Mouse (Mus musculus) kidney, adult 8-10 months (tissue): ENCODE data around the gene Pfn1.

Experiments
- DNase-seq, 2 experiments: peaks; one replicate each; pipeline ENCODE4 v3.0.0; 2022

Gene Pfn1

DNA sequence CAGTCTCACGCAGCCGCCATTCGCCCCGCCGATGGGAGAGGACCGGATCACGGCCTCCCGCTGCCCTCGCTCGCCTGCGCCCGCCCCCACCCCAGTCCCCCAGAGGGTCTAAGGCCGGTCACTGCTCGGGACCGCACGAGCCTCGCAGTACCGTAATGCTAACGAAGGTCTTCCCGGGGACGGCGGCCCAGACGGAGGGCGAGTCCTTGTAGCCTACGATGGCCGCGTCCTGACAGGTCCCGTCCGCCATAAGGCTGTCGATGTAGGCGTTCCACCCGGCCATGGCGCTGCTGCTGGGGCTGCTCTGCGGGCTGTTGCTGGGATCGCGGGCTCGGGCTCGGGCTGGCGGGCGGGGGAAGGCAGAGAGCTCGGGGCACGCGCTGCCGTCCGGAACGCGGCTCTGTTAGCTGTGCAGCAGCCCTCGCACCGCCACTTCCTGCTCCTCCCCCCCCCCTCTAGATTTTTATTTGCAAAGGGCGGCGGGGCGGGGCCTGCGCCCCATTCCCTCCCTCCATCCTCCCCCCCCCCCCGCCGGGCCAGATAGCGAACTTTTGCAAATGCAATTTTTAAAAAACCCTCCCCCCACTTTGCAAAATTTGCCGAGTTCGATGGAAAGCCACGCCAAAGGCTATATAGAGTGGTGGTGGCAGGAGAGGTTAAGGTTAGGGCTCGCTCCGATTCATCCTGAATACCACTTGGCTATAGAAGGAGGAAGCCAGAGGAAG lies at the start of gene Pfn1:
Pfn1 (minus strand) TSS at position 447 of the 725 bp plus-strand sequence.
- peak; percentile 59 to 62 for DNase-seq

DNA sequence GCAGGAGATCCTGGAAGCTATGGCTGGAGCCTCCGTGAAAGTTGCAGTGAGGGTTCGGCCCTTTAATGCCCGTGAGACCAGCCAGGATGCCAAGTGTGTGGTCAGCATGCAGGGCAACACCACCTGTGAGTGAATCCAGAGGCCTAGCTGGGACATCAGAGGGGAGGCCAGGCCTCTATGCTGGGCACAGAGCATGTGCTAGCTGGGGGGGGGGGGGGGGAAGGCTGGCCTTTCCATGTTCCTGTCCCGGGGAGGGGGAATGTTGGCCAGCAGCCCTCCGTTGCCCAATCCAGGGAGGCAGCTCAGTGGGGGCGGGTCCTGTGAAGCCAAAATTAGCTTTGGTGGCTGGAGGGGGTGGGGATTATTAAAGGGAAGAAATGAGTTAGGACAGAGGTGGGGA lies 48.3 kb upstream of the Pfn1 start:
- no peak for DNase-seq

DNA sequence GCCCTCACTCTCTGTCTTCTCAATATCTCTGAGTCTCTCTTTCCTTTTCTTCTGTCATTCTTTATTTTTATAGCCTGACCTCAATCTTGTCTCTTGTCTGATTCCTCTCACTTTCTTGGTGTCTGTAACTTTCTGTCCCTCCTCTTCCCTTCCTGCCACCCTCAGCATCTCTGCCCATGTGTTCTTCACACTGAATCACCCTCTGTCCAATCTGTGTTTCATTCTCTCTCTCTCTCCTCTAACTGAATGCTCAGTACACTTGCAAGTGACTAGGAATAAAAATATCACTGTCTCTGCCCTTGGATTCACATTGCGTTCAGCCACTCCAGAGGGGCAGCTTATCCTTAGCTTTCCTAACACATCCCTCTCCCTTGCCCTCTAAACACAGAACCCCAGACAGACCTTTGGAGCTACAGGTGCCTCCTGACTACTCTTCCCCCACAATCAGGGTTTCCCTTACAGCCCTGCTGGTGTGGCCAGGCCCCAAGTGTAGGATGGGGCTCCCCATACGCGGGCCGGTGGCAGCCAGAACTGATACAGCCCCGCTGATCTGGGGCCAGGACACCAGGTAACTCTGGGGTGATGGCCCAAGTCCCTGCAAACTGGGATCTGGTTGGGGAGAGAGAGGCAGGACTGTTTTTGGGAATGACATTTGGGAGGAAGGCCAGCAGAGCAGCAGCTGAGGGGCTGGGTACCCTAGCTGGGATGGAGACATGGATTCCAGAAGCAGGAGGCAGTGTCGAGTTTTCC lies 47.7 kb upstream of the Pfn1 start:
- no peak for DNase-seq

DNA sequence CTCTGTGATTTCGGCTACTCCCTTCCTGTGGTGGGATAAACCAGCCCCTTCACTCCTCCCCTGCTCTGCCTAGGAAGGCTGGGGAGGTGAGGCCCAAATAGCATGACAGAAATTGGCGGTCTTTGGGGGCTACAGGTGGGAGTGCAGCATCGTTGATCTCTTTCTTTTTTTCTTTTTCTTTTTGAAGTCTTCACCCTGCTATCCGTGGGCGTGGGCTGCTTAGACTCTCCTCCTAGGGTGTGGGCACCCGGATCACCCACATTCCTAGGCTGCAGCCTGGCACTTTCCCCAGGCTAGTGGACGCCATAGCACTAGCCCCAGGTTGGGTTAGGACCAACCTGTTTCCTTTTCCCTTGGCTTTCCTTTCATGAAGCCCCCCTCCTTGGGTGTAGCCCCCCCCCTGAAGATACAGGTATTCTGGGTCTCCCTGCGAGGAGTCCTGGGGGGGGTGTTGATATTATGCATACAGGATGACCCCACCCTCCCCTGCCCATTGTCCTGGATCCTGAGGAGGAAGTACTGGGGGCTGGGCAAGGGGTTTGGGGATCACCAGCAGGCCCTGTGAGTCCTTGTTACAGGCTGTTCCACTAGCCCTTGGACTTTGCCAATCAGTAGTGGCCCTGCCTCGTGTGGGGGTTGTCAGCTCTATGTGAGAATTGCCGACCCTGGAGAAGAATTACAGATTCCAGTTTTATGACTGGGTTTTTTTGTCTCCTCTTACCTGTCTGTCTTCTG lies 46.9 kb upstream of the Pfn1 start:
- DNase-seq = no peak

DNA sequence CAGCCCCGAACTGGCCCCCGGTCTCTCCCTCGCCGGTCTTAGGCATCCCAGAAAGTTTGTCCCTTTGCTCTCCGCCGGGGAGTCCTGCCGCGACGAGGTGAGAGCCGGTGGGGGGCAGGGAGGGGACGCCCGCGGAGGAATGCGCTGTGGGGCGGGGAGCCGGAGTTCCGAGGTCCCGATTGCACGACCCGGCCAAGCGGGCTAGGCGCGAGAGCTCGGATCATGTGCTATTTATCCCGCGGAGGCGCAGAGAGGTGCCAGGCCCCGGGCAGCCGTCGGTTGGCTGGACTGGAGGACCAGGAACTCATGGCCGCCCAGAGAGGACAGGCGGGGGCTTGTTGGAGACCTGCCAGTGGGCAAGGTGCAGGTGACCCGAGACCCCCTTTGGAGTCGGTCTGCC lies 46.2 kb upstream of the Pfn1 start:
- DNase-seq = peak; percentile 79

DNA sequence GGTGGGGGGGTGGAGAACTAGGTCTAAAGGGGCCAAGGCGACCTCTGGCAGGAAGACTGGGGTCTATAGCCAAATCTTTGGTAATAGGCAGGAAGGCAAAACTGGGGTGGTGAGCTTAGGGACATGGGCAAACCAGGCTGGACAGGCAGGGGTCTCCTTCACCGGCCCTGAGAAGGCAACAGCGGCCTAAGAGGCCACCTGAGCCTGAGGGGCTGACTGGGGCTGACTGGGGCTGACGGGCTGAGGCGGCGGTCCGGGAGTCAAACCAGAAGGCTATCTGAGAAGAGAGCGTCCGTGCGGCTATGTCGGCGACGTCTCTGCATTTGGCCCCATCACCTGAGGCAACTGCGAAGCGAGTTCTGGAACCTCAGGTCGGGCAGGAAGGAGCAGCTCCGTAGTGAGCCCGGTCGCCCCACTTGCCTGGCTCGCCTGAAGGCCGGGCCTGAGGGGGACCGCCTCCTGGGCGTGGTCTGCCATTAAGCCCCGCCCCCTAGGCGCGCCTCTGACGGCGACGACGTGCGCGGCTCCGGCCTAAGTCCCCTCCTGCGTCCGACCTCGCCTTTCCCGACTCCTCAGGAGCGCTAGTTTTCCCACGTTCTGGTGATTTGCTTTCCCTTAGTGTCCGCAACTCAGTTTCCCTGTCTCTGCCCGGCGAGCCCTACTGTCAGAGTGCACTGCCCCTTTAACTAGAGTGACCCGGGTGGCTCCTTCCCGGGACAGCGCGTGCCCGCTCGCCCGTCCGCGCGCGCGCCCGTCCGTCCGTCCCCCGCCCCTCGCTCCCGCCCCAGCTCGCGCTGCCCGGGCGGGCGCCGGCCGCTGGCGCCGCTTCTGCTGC lies 45.5 kb upstream of the Pfn1 start, which contains the start of the genes Inca1 and Kif1c:
Inca1 (minus strand) TSS at position 434 of the 835 bp plus-strand sequence.
Kif1c (plus strand) TSS at position 827 of the 835 bp plus-strand sequence.
- DNase-seq = peak; percentile 93 to 96

DNA sequence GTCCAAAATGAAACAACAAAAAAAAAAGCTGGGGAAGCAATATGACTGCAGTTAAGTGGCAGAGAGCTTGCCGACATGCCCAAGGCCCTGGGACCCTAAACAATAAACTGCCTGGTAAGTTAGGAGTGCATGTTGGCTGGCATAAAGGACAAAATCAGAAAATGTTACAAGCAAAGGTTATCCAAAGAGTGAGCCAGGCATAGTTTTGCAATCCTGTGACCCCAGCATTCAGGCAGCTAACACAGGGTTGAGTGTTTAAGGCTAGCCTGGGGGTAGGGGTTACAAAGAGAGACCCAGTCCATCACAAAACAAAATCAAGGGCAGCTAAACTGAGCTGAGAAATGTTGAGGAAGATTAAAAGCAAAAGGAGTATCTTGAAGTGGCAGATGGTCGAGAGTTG lies 44.6 kb upstream of the Pfn1 start:
- DNase-seq = no peak

DNA sequence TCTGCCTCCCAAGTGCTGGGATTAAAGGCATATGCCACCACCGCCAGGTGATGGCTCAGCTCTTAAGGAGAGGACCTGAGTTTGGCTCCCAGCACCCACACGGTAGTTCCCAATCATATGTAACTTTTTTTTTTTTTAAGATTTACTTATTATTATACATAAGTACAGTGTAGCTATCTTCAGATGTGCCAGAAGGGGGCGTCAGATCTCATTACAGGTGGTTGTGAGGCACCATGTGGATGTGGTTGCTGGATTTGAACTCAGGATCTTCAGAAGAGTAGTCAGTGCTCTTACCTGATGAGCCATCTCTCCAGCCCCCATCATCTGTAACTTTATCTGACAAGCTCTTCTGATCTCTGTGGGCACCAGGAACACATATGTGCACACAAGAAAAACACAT lies 42.9 kb upstream of the Pfn1 start:
- DNase-seq = no peak

DNA sequence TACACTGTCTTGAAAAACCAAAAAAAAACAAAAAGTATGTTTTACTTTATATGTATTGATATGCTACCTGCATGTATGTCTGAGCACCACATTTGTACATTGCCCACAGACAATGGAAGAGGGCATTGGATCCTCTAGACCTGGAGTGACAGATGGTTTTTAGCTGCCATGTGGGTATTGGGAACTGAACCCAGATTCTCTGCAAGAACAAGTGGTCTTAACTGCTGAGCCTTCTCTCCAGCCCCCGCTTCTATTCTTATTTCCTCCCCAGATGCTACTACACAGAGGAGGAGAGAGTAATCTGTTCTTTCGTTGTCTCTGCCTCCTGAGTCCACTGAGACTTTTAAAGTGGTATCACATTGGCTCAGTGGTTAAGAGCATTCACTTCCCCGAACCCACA lies 39.1 kb upstream of the Pfn1 start:
- DNase-seq = no peak

DNA sequence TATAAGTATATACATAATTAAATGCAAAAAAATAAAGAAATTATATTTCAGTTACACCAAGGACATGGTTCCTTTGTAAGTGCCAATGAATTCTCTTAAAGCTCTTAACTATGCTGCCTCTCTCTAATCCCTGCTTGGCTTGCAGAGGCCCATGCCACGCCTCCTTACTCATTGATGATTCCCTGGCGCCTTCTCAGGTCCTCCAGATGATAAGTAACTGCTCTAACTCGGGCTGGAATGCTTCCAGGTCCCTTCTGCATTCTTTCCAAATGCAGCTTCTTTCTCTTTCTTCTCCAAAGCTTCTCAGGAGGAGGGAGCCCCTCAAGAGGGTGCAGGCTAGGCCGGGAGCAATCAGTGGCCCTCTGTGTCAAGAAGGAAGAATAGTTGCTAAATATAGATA lies 35.1 kb upstream of the Pfn1 start:
- peak; percentile 64 to 68 for DNase-seq

DNA sequence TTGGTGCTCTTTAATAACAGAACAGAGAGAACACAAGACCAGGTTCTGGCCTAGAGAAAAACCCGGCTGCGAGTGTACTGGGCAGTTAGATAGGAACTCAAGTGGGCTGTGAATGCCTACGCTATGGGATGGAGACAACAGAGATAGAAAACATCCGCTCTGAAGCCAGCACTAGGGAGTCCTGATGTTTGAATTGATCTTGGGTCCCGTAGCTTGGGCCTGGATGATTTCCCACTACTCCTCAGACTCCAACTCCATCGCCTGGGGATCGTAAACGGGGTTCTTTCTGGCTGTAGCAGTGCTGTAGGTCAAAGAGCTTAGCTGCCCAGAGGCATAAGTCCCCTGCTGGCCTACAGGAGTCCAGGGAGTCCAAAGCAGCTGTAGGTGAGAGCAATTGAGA lies 33.9 kb upstream of the Pfn1 start:
- DNase-seq = no peak

DNA sequence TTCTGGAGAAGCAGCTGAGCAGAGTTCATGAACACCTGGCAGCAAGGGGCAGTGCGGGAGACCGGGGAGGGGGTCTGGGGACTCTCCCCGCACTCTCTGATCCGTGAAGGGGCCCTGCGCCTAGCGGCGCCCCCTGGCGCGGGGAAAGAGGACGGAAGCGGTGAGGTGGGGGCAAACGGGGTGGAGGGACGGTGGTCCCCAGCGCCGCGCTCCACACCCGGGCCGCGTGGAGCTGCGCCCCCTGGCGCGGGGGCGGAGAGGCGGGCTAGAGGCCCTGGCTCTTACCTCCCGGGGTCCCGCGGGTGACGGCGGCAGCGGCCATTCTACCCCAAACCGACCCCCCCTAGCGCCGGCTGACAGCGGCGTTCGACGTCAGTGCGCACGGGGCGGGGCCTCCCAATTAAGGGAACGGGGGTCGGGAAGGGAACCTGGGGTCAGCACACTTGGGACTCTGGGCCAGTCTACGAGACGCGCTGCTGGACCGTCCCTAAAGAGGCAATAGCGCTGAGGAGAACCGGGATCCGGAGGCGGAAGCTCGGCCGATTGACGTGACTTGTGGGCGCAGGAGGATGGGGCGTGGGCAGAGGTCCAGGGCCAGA lies 33.3 kb upstream of the Pfn1 start, which contains the start of gene Camta2:
Camta2 (minus strand) TSS at position 505 of the 599 bp plus-strand sequence.
- DNase-seq = peak; percentile 83 to 87

DNA sequence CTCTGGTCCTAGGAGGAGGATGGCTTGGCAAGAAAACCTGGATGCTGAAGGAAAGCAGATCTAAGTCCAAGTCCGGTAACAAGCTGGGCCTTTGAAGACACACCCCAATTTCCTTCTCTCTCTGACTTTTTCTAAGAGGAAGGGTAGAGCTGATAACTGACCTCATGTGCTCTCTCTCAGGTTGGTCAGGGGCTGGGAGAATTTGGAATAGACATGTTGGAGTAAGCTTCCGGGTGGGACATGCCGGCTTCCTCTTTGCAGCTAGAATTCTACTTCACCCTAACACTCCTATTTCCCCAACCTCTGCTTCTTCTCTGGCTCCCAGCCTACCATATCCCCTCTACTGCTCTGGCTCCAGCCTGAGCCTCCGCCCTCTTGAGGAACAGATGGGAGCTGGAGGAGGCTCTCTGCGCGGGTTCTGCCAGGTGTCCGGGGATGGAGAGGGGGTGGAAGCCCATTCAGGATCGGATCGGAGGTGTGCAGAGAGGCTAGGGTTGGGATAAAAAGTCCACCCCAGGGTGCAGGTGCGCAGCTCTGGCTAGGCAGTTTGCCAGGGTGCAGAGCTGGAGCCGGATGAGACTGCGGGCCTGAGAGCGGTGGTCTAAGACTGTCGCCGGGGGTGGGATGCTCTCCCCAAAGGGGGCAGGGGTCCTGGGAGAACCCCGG lies 32.6 kb upstream of the Pfn1 start:
- no peak for DNase-seq

DNA sequence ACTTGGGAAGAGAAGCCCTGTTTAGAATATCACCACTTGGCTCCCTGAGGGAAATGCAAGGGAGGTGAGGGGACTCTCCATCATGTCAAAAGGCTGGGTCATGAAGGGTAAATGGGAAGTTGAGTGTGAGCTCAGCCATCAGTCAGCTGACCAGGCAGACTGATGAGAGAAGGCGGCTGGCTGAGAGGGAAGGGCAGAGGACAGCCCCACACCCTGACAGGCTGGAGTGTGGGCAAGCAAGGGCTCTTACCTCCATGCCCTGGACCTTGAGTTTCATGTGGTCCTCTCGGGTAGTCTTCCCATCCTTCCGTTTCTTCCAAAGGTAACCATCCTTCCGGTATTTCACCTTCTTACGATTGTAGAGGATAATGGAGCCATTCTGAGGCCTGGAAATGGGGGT lies 29.2 kb upstream of the Pfn1 start:
- DNase-seq = no peak

DNA sequence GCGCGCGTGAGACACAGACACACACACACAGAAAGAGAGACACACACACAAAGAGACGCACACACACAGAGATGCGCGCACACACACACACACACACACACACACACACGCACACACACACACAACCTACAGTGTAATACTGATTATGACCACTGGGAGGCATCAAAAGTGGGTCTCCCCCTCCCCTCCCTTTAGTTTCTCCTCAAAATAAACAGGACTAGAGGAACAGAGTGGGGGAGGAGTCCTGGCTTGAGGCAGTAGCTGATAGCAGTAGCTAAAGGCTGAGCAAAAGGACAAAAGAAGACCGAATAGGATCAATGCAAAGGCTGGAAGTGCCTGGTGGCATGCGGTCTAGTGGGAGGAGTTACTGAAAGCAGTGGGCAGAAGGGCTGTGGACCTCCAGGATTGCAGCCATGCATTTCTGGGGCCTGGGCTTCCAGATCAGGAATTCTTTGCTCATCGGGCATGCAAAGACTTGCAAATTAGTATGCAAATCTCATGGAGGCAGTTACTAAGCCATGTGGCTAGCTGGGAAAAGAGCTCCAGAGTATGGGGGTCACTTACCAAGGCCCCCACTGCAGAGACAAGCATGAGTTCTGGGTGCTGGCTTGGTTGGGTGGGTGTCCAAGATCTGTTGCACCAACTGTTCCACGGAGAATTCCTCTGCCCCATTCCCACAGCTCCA lies 27.6 kb upstream of the Pfn1 start:
- DNase-seq = no peak

DNA sequence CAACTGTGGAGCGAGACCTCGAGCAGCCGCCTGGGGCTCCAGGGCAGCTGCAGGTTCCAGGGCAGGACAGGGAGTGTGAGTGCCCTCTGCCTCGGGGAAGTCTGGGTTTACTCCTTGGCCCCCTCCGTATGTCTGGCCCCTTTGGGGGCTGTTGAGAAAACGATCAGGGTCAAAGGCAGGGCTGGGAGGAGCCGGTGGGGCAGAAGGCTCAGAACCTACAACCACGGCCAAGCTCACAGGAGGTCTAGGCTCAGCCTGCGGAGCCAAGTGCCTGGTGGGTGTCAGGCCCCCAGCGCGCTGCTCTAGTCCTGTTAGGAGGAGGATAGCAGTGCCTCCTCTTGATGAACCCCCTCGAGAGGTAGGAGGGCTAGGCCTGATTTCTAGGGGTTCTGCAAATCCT lies 26.7 kb upstream of the Pfn1 start:
- no peak for DNase-seq

DNA sequence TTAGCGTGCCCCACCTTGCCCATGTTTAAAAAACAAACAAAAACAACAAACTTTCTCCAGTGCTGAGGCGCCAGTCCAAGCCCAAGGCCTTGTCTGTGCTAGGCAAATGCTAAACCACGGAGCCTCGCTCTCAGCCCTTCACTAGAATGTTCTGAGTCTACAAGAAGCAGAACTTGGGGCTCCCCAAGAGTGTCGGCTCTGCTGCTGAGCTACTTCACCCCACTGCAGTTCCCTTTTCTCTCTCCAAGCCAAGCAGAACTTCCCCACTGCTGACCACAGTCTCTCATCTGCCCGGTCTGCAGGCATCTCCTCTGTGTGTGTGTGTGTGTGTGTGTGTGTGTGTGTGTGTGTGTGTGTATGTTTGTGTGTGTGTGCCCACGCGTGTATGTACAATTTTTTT lies 25.4 kb upstream of the Pfn1 start:
- no peak for DNase-seq

DNA sequence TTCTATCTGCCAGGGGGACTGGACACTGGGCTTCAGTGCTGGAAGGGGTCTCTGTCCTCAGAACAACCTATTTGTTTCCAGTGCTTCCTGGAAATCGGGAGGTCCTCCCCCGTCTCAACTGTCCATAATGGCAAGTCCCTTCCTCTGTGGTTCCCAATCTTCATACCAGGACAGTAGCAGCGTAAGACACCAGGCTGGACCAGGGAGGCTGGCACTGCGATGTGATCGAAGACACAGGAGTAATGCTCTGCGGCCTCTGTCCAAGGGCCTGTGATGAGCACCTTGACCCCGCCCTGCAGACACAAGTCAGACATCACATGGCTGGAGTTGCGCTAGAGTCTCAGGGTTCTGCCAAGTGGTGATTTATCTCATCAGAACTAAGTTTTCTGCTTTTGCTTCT lies 24.9 kb upstream of the Pfn1 start:
- no peak for DNase-seq

DNA sequence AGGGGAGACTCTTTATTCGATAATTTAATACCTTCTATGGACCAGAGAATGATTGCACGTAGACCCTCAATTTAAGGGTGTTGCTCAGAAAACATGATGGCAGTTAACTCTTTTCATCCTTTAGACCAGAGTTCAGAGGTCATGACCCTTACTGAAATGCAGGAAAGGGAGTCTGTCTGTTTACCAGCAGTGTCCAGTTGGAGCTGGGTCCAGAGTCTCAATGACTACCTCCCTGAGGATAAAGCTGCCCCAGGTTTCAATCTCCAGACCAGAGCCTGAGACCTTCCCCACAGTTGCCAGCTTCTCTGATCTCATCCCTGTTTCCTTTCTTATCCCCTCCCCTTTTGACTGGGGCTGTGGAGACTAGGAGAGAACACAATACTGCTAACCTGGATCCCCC lies 24.1 kb upstream of the Pfn1 start:
- DNase-seq = no peak

DNA sequence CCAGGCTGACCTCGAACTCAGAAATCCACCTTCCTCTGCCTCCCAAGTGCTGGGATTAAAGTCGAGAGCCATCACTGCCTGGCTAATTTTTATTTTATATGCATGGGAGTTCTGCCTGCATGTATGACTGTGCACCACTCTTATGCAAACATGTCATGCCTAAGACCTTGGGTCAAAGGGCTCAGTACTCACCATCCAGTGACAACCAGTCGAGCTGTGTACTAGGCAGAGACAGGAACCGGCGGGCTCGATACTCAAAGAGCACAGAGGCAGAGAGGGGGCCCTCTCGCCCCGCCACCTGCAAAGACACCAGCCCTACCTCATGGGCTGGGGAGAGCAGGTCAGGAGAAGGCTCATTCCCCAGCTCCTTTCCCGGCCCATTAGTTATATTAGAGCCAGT lies 23.6 kb upstream of the Pfn1 start:
- no peak for DNase-seq

DNA sequence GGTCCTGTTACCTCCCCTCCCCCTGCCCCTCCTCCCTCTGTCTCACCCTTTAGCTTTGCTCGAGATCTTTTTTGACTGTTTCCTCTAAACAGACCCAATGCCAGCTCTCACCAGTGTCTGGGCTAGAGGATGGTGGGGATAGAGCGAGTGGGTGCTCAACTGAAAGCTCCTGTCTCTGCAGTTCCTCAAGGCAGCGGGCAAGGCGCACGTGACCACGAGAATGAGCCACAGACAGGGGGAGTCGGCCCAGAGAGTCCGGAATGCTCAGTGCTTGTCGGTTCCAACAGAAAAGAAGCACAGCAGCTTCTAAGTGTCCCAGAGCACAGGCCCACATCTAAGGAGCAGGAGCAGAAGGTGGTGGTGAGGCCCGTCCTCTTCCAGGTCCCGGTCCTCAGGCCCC lies 20.1 kb upstream of the Pfn1 start:
- DNase-seq = no peak
